Mouse (Mus musculus): ENCODE measurements around the gene Tbc1d13. TPM values are rescaled to one million over a fixed set of nuclear protein-coding genes. Genes with fewer than 3 reads are reported as not detected.

The Tbc1d13 gene
- polyA plus RNA-seq, 1 experiment from 2014 or later, result 8.3 TPM

DNA sequence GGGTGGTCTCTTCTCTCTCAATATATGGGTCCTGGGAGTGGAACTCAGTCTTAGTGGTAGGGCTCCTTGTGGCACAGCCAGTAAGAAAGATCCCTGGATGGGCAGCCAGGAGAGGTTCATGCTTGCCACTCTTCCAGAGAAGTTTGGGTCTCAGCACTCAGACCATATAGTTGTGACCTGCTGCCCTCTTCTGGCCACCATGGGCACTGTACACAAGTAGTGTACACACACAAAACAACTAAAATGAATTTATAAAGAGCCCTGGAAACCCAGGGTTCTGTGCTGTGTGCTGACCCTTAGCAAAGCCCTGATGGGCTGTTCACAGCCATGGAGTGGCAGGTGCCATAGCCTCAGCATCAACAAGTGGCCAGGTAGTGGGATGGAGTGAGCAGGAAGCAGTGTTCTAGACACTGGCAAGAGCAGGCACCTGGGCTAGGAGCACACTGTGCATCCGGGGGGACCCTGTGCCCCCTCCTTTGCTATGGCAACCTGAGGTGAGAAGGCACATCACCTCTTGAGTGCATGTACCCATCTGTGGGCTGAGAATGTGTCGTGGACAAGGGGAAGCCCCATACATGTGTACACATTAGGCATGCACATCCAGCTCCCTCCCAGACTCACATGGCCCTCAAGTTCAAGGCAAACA is 37.5 kb upstream of the Tbc1d13 start:
- H3K27me3 ChIP-seq (replicated peaks; ENCODE audit: control insufficient read depth, insufficient read depth, low read length), result no peaks in the 10 kb centered on the region
- H3K4me1 ChIP-seq (ENCODE audit: control insufficient read depth, insufficient read depth, low read length), result peaks cover 28% of the 10 kb centered on the region
- WGBS, result 81% methylated on average over 2 of the region's 2 CpGs

DNA sequence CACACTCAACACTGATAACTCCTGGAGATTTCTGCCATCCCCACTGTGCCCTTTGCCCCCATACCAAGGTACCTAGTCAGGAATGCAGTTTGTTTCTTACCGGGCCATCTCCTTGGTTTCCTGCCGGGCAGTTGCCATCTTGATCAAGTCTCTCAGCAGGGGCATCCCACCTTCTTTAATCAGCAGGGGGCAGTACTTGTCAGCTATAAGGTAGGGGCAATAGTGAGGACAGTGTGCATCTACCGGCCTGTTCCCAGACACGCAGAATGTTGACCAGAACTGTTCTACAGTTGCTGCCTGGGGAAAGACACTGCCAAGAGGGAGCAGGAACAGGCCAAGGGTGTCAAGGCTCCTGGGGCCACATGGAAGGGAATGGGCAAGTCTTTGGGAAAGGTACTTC is 33.3 kb upstream of the Tbc1d13 start:
- H3K4me3 ChIP-seq (ENCODE audit: low read length), result no peak overlapping the region
- H3K27me3 ChIP-seq (replicated peaks; ENCODE audit: control insufficient read depth, insufficient read depth, low read length), result no peaks in the 10 kb centered on the region
- H3K9me3 ChIP-seq (ENCODE audit: control insufficient read depth, low read length), result no peaks in the 10 kb centered on the region
- peaks cover 11% of the 10 kb centered on the region; the same call in 1 of the 2 replicates for H3K36me3 ChIP-seq (ENCODE audit: control insufficient read depth, insufficient read depth, low read length)
- no peak overlapping the region for H3K9ac ChIP-seq (ENCODE audit: low read depth, low read length)
- 52% methylated on average over 4 of the region's 4 CpGs for WGBS
- H3K4me1 ChIP-seq (ENCODE audit: control insufficient read depth, insufficient read depth, low read length), result peaks cover 10% of the 10 kb centered on the region
- no peak overlapping the region for H3K27ac ChIP-seq (ENCODE audit: low read length)
- peak; percentile 26; the same call in 1 of the 2 replicates for ATAC-seq
- 0 out of 2 replicates have a peak overlapping the region, but pooled peaks have one; percentile 14 for H3K4me2 ChIP-seq (ENCODE audit: low read depth, low read length)

More for the DNA sequence above, 37.5 kb upstream of the Tbc1d13 start:
- Histone ChIP-seq H3K9ac (ENCODE audit: low read depth, low read length) (no peak overlapping the region), H3K4me3 (ENCODE audit: low read length) (no peak overlapping the region), H3K27ac (ENCODE audit: low read length) (no peak overlapping the region), H3K4me2 (ENCODE audit: low read depth, low read length) (no peak overlapping the region), H3K9me3 (ENCODE audit: control insufficient read depth, low read length) (no peaks in the 10 kb centered on the region), H3K36me3 (ENCODE audit: control insufficient read depth, insufficient read depth, low read length) (0 out of 2 replicates have a peak, but pooled peaks cover under 1% of the 10 kb centered on the region)
- no peak for ATAC-seq

- Histone ChIP-seq H3K4me1 (ENCODE audit: control insufficient read depth, insufficient read depth, low read length) (no peaks in the 10 kb centered on the region), H3K27me3 (replicated peaks; ENCODE audit: control insufficient read depth, insufficient read depth, low read length) (no peaks in the 10 kb centered on the region), H3K36me3 (ENCODE audit: control insufficient read depth, insufficient read depth, low read length) (peaks cover 15% of the 10 kb centered on the region), H3K9me3 (ENCODE audit: control insufficient read depth, low read length) (no peaks in the 10 kb centered on the region), H3K4me2 (ENCODE audit: low read depth, low read length) (no peak overlapping the region), H3K4me3 (ENCODE audit: low read length) (no peak overlapping the region), H3K27ac (ENCODE audit: low read length) (no peak overlapping the region), H3K9ac (ENCODE audit: low read depth, low read length) (no peak overlapping the region)
- no peak for ATAC-seq
Observed at GRCm38 (mm10) chr2:30106364-30106763, 27.2 kb upstream of the Tbc1d13 start.

DNA sequence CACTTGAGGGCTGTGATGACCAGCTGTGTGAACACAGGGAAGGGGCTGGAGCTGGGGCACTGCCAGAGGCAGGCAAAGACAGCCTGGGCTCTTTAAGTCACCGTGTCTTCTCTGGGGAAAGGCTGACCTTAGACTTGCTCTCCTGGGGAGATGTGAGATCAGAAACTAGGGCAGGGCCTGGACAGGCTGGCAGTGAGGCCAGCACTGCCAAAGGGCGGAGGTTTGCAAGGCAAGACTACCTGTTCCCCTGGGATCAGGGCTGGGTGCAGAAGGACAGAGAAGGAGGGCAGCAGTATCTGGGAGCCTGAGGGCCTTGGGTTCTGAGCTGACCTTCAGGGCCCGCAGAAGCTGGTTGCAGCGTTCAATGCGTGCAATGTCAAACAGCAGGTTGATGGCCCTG is 25.9 kb upstream of the Tbc1d13 start:
- H3K9ac ChIP-seq (ENCODE audit: low read depth, low read length), result no peak overlapping the region
- H3K36me3 ChIP-seq (ENCODE audit: control insufficient read depth, insufficient read depth, low read length), result peaks cover 15% of the 10 kb centered on the region
- no peak for ATAC-seq
- no peak overlapping the region for H3K4me3 ChIP-seq (ENCODE audit: low read length)
- no peak overlapping the region for H3K27ac ChIP-seq (ENCODE audit: low read length)
- H3K9me3 ChIP-seq (ENCODE audit: control insufficient read depth, low read length), result no peaks in the 10 kb centered on the region
- H3K4me1 ChIP-seq (ENCODE audit: control insufficient read depth, insufficient read depth, low read length), result no peaks in the 10 kb centered on the region
- H3K4me2 ChIP-seq (ENCODE audit: low read depth, low read length), result no peak overlapping the region
- WGBS, result 88% methylated on average over 5 of the region's 5 CpGs
- no peaks in the 10 kb centered on the region for H3K27me3 ChIP-seq (replicated peaks; ENCODE audit: control insufficient read depth, insufficient read depth, low read length)

GRCm38 (mm10) chr2:30108260-30108659 is 25.3 kb upstream of the Tbc1d13 start:
- WGBS, result 83% methylated on average over 4 of the region's 4 CpGs
- H3K27me3 ChIP-seq (replicated peaks; ENCODE audit: control insufficient read depth, insufficient read depth, low read length), result no peaks in the 10 kb centered on the region
- peak; percentile 71 for ATAC-seq
- H3K4me1 ChIP-seq (ENCODE audit: control insufficient read depth, insufficient read depth, low read length), result no peaks in the 10 kb centered on the region
- no peaks in the 10 kb centered on the region for H3K9me3 ChIP-seq (ENCODE audit: control insufficient read depth, low read length)
- H3K27ac ChIP-seq (ENCODE audit: low read length), result no peak overlapping the region
- no peak overlapping the region for H3K4me3 ChIP-seq (ENCODE audit: low read length)
- H3K9ac ChIP-seq (ENCODE audit: low read depth, low read length), result no peak overlapping the region
- H3K36me3 ChIP-seq (ENCODE audit: control insufficient read depth, insufficient read depth, low read length), result peaks cover 15% of the 10 kb centered on the region
- H3K4me2 ChIP-seq (ENCODE audit: low read depth, low read length), result no peak overlapping the region

- Histone ChIP-seq H3K27me3 (replicated peaks; ENCODE audit: control insufficient read depth, insufficient read depth, low read length) (no peaks in the 10 kb centered on the region), H3K9me3 (ENCODE audit: control insufficient read depth, low read length) (no peaks in the 10 kb centered on the region), H3K9ac (ENCODE audit: low read depth, low read length) (no peak overlapping the region), H3K27ac (ENCODE audit: low read length) (no peak overlapping the region), H3K4me2 (ENCODE audit: low read depth, low read length) (no peak overlapping the region), H3K4me1 (ENCODE audit: control insufficient read depth, insufficient read depth, low read length) (no peaks in the 10 kb centered on the region), H3K4me3 (ENCODE audit: low read length) (no peak overlapping the region), H3K36me3 (ENCODE audit: control insufficient read depth, insufficient read depth, low read length) (peaks cover 8% of the 10 kb centered on the region)
- ATAC-seq, result no peak
- 96% methylated on average over 2 of the region's 2 CpGs for WGBS
Observed at GRCm38 (mm10) chr2:30111500-30111899, 22.0 kb upstream of the Tbc1d13 start.

DNA sequence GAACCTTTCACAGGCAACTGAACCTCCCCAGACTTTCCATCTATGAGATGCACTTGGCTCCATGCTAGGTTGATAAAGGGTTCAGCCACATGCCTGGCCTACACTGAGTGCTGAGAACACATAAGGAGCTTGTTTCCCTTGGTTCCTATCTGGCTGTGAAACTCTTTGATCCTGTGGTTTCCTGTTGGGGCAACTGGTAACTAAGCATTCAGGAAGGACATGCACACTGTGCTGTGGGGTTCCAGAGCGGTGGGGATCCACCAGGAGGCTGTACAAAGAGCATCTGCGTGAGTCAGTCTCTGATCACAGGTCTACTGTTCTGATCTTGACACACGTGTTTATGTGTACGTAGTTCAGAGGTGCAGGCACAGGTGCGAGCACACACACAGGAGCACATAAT is 21.0 kb upstream of the Tbc1d13 start:
- no peak for ATAC-seq
- no peak overlapping the region for H3K27ac ChIP-seq (ENCODE audit: low read length)
- H3K4me2 ChIP-seq (ENCODE audit: low read depth, low read length), result no peak overlapping the region
- peaks cover 8% of the 10 kb centered on the region for H3K36me3 ChIP-seq (ENCODE audit: control insufficient read depth, insufficient read depth, low read length)
- H3K4me1 ChIP-seq (ENCODE audit: control insufficient read depth, insufficient read depth, low read length), result no peaks in the 10 kb centered on the region
- no peak overlapping the region for H3K4me3 ChIP-seq (ENCODE audit: low read length)
- no peaks in the 10 kb centered on the region for H3K9me3 ChIP-seq (ENCODE audit: control insufficient read depth, low read length)
- 85% methylated on average over 5 of the region's 5 CpGs for WGBS
- H3K27me3 ChIP-seq (replicated peaks; ENCODE audit: control insufficient read depth, insufficient read depth, low read length), result no peaks in the 10 kb centered on the region
- H3K9ac ChIP-seq (ENCODE audit: low read depth, low read length), result no peak overlapping the region

DNA sequence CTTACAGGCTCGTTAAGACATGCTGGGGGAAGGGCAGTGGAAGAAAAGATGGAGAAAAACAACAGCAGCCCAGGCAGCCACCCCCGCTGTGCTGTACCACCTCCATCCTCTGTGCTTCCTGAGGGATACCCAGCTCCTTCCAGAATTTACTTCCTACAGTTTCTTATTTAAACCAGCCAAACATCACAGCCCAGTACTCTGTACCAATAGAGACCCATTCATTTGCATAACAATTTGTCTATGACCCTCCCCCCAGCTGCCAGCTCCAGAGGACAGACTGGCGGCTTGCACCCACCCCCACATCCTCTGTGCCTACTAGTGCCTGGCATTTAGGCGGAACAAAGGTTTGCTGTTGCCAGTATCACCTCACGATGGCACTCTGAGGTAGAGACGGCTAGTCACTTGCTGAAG is 13.9 kb upstream of the Tbc1d13 start:
- 52% methylated on average over 6 of the region's 6 CpGs for WGBS

GRCm38 (mm10) chr2:30120269-30120668 is 13.3 kb upstream of the Tbc1d13 start:
- no peak for ATAC-seq
- Histone ChIP-seq H3K4me3 (ENCODE audit: low read length) (no peak overlapping the region), H3K4me2 (ENCODE audit: low read depth, low read length) (no peak overlapping the region), H3K9ac (ENCODE audit: low read depth, low read length) (no peak overlapping the region), H3K36me3 (ENCODE audit: control insufficient read depth, insufficient read depth, low read length) (no peaks in the 10 kb centered on the region), H3K27ac (ENCODE audit: low read length) (no peak overlapping the region), H3K9me3 (ENCODE audit: control insufficient read depth, low read length) (no peaks in the 10 kb centered on the region), H3K4me1 (ENCODE audit: control insufficient read depth, insufficient read depth, low read length) (peaks cover 7% of the 10 kb centered on the region; the same call in 1 of the 2 replicates), H3K27me3 (replicated peaks; ENCODE audit: control insufficient read depth, insufficient read depth, low read length) (no peaks in the 10 kb centered on the region)
- WGBS, result 86% methylated on average over 4 of the region's 4 CpGs

More for the DNA sequence above, 13.9 kb upstream of the Tbc1d13 start:
- Histone ChIP-seq H3K4me2 (ENCODE audit: low read depth, low read length) (no peak overlapping the region), H3K36me3 (ENCODE audit: control insufficient read depth, insufficient read depth, low read length) (no peaks in the 10 kb centered on the region), H3K27ac (ENCODE audit: low read length) (no peak overlapping the region), H3K27me3 (replicated peaks; ENCODE audit: control insufficient read depth, insufficient read depth, low read length) (no peaks in the 10 kb centered on the region), H3K9me3 (ENCODE audit: control insufficient read depth, low read length) (no peaks in the 10 kb centered on the region), H3K4me1 (ENCODE audit: control insufficient read depth, insufficient read depth, low read length) (0 out of 2 replicates have a peak, but pooled peaks cover 3% of the 10 kb centered on the region), H3K4me3 (ENCODE audit: low read length) (no peak overlapping the region), H3K9ac (ENCODE audit: low read depth, low read length) (no peak overlapping the region)
- no peak for ATAC-seq

GRCm38 (mm10) chr2:30122766-30123165 is 10.8 kb upstream of the Tbc1d13 start:
- Histone ChIP-seq H3K4me1 (ENCODE audit: control insufficient read depth, insufficient read depth, low read length) (peaks cover 7% of the 10 kb centered on the region; the same call in 1 of the 2 replicates), H3K4me2 (ENCODE audit: low read depth, low read length) (no peak overlapping the region), H3K27ac (ENCODE audit: low read length) (no peak overlapping the region), H3K9ac (ENCODE audit: low read depth, low read length) (no peak overlapping the region), H3K27me3 (replicated peaks; ENCODE audit: control insufficient read depth, insufficient read depth, low read length) (no peaks in the 10 kb centered on the region), H3K36me3 (ENCODE audit: control insufficient read depth, insufficient read depth, low read length) (no peaks in the 10 kb centered on the region), H3K4me3 (ENCODE audit: low read length) (no peak overlapping the region), H3K9me3 (ENCODE audit: control insufficient read depth, low read length) (no peaks in the 10 kb centered on the region)
- no peak for ATAC-seq
- WGBS, result 82% methylated on average over 5 of the region's 5 CpGs

Data from intestine, embryonic 16.5 days (tissue).